Mouse (Mus musculus): ENCODE results near the gene Krtap3-2. TPM values are rescaled to one million over a fixed set of nuclear protein-coding genes. Genes with fewer than 3 reads are reported as not detected.
A peak's percentile ranks its signal among the peaks of the same experiment; 100 is the strongest.

Krtap3-2 gene
- polyA plus RNA-seq, 1 experiment, result not detected

DNA sequence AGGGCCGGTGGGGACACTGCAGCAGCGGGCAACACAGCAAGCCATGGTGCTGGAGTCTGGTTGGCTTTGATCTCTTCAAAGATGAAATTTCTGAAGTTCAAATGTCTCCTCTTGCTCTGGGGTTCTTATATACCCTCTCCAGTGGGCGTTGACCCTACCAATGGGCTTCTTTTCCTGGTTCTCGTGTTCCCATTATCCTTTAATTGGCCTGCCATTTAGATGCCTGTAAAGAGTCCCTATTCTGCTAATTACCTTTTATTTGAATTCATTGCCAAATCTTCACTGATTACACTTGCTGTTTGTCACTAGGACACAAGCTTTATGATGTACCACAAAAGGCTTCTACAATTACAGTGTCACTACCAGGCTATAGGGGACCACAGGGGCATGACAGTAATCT is 5.9 kb downstream of the Krtap3-2 start, which contains the start of gene Krtap3-3:
Gene Krtap3-3, minus strand, starts transcription at position 101 of the 400 bp plus-strand sequence.
- 53% methylated on average over 4 of the region's 4 CpGs for whole genome bisulfite sequencing
- no peak within 1 kb of the TSS for H3K27ac ChIP-seq (ENCODE audit: insufficient read depth, low read length)
- TF ChIP-seq POLR2A (IDR thresholded peaks at IDR 0.05; ENCODE audit: borderline replicate concordance, insufficient read depth, low read length), result no peak
- TF ChIP-seq CTCF (IDR thresholded peaks at IDR 0.05; ENCODE audit: borderline replicate concordance, insufficient read depth, low read depth, low read length), result no peak
- H3K27me3 ChIP-seq (ENCODE audit: control insufficient read depth, insufficient read depth, low read length), result no peaks in the 10 kb centered on the region
- H3K4me1 ChIP-seq (ENCODE audit: control insufficient read depth, insufficient read depth, low read length), result no peaks in the 10 kb centered on the region
- no peak for DNase-seq
- no peak within 1 kb of the TSS for H3K4me3 ChIP-seq (replicated peaks; ENCODE audit: insufficient read depth, low read depth, low read length)

GRCm38 (mm10) chr11:99547892-99548291 is 8.8 kb downstream of the Krtap3-2 start:
- DNase-seq, result no peak
- no peaks in the 10 kb centered on the region for H3K27me3 ChIP-seq (ENCODE audit: control insufficient read depth, insufficient read depth, low read length)
- no peak for TF ChIP-seq CTCF (IDR thresholded peaks at IDR 0.05; ENCODE audit: borderline replicate concordance, insufficient read depth, low read depth, low read length)
- no peak for TF ChIP-seq POLR2A (IDR thresholded peaks at IDR 0.05; ENCODE audit: borderline replicate concordance, insufficient read depth, low read length)
- H3K27ac ChIP-seq (ENCODE audit: insufficient read depth, low read length), result no peak overlapping the region
- H3K4me1 ChIP-seq (ENCODE audit: control insufficient read depth, insufficient read depth, low read length), result no peaks in the 10 kb centered on the region
- no peak overlapping the region for H3K4me3 ChIP-seq (replicated peaks; ENCODE audit: insufficient read depth, low read depth, low read length)

DNA sequence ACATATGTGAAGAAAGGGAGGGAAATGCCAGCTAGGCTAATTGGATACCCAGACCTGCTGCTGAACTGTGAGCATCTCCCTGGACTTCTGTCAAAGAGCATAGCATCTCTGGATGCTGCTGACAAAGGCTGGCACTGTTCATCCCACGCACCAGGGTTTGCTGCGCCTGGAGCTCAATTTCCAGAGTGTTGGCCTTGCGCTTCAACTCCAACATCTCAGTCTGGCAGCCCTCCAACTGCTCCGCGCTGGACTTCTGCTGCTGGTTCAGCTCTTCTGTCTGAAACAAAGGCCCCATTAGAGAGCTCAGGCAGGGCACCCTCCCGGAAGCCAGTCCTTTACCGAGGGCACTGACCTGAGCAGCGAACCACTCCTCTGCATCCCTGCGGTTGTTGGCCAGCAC is 16.9 kb downstream of the Krtap3-2 start:
- TF ChIP-seq POLR2A (IDR thresholded peaks at IDR 0.05; ENCODE audit: borderline replicate concordance, insufficient read depth, low read length) (no peak), CTCF (IDR thresholded peaks at IDR 0.05; ENCODE audit: borderline replicate concordance, insufficient read depth, low read depth, low read length) (no peak)
- H3K27ac ChIP-seq (ENCODE audit: insufficient read depth, low read length), result no peak overlapping the region
- WGBS, result 7% methylated on average over 9 of the region's 9 CpGs
- peaks cover 7% of the 10 kb centered on the region for H3K4me1 ChIP-seq (ENCODE audit: control insufficient read depth, insufficient read depth, low read length)
- peak; percentile 47 to 51 for DNase-seq
- no peaks in the 10 kb centered on the region for H3K27me3 ChIP-seq (ENCODE audit: control insufficient read depth, insufficient read depth, low read length)
- no peak overlapping the region for H3K4me3 ChIP-seq (replicated peaks; ENCODE audit: insufficient read depth, low read depth, low read length)

GRCm38 (mm10) chr11:99521288-99521860 is 35.3 kb downstream of the Krtap3-2 start, which contains the start of gene Krt39:
Gene Krt39 (minus strand): TSS chr11:99521338.
- WGBS, result 82% methylated on average over 13 of the region's 13 CpGs
- DNase-seq, result no peak
- no peak within 1 kb of the TSS for H3K4me3 ChIP-seq (replicated peaks; ENCODE audit: insufficient read depth, low read depth, low read length)
- TF ChIP-seq CTCF (IDR thresholded peaks at IDR 0.05; ENCODE audit: borderline replicate concordance, insufficient read depth, low read depth, low read length) (no peak), POLR2A (IDR thresholded peaks at IDR 0.05; ENCODE audit: borderline replicate concordance, insufficient read depth, low read length) (no peak)
- H3K27me3 ChIP-seq (ENCODE audit: control insufficient read depth, insufficient read depth, low read length), result no peaks in the 10 kb centered on the region; the same call in 1 of the 2 replicates
- no peak within 1 kb of the TSS for H3K27ac ChIP-seq (ENCODE audit: insufficient read depth, low read length)
- no peaks in the 10 kb centered on the region for H3K4me1 ChIP-seq (ENCODE audit: control insufficient read depth, insufficient read depth, low read length)

DNA sequence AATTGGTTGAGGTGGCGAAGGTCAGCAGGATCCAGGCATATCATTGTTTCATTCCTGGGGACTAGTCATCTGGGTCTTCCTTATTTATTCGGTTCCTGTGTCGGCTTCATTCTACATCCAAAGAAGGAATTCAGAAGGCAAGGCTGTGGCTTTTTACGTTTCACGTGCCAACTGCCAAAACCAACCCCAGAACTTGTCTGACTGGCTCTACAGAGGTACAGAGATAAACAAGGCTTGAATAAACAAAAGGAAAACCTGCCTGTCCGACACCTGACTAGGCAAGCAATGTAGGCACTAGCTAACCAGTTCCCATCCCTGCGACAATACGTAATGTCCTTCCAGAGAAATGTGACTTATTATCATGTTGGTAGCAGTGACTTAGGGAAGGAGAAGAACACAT is 42.6 kb downstream of the Krtap3-2 start:
- H3K4me1 ChIP-seq (ENCODE audit: control insufficient read depth, insufficient read depth, low read length), result no peaks in the 10 kb centered on the region
- 91% methylated on average over 8 of the region's 8 CpGs for WGBS
- H3K4me3 ChIP-seq (replicated peaks; ENCODE audit: insufficient read depth, low read depth, low read length), result no peak overlapping the region
- TF ChIP-seq POLR2A (IDR thresholded peaks at IDR 0.05; ENCODE audit: borderline replicate concordance, insufficient read depth, low read length) (no peak), CTCF (IDR thresholded peaks at IDR 0.05; ENCODE audit: borderline replicate concordance, insufficient read depth, low read depth, low read length) (no peak)
- no peak overlapping the region for H3K27ac ChIP-seq (ENCODE audit: insufficient read depth, low read length)
- DNase-seq, result no peak
- no peaks in the 10 kb centered on the region; the same call in 1 of the 2 replicates for H3K27me3 ChIP-seq (ENCODE audit: control insufficient read depth, insufficient read depth, low read length)

Other genes with a start within 250 kb of the Krtap3-2 start
- gene Krt25, start 233.9 kb downstream of the Krtap3-2 start, polyA plus RNA-seq (2012; rRNA removed), result 7.0 and 7.2 TPM in 2 replicates
- gene Krt26, start 218.9 kb downstream of the Krtap3-2 start, polyA plus RNA-seq (2012; rRNA removed), result 0.14 and 0.15 TPM in 2 replicates
- not detected in 2 replicates for gene Krt27, start 205.7 kb downstream of the Krtap3-2 start, polyA plus RNA-seq (2012; rRNA removed)
- gene Krt28, start 181.9 kb downstream of the Krtap3-2 start, polyA plus RNA-seq (2012; rRNA removed), result 2.5 and 2.6 TPM in 2 replicates
- gene Krt10, start 167.5 kb downstream of the Krtap3-2 start, polyA plus RNA-seq (2012; rRNA removed), result 11.9 and 12.6 TPM in 2 replicates
- 0.11 TPM in 1 of 2 replicates, not detected in the other for gene Krt12, start 134.6 kb downstream of the Krtap3-2 start, polyA plus RNA-seq (2012; rRNA removed)
- gene Krt20, start 118.7 kb downstream of the Krtap3-2 start, polyA plus RNA-seq (2012; rRNA removed), result not detected in 2 replicates
- 0.06 and 0.08 TPM in 2 replicates for gene Krt23, start 63.7 kb downstream of the Krtap3-2 start, polyA plus RNA-seq (2012; rRNA removed)
- gene Krt39, start 35.5 kb downstream of the Krtap3-2 start, polyA plus RNA-seq (2012; rRNA removed), result not detected in 2 replicates
- not detected in 2 replicates for gene Krt40, start 13.7 kb downstream of the Krtap3-2 start, polyA plus RNA-seq (2012; rRNA removed)
- gene Krtap3-3, start 6.0 kb downstream of the Krtap3-2 start, polyA plus RNA-seq (2012; rRNA removed), result not detected in 2 replicates
- not detected in 2 replicates for gene Gm11939, start 2.6 kb upstream of the Krtap3-2 start, polyA plus RNA-seq (2012; rRNA removed)
- gene Krtap3-1, start 9.8 kb upstream of the Krtap3-2 start, polyA plus RNA-seq (2012; rRNA removed), result not detected in 2 replicates
- not detected in 2 replicates for gene Krtap1-5, start 24.2 kb upstream of the Krtap3-2 start, polyA plus RNA-seq (2012; rRNA removed)
- not detected in 2 replicates for gene Krtap1-4, start 26.8 kb upstream of the Krtap3-2 start, polyA plus RNA-seq (2012; rRNA removed)
- gene Krtap1-3, start 34.5 kb upstream of the Krtap3-2 start, polyA plus RNA-seq (2012; rRNA removed), result not detected in 2 replicates
- gene Krtap9-3, start 41.3 kb upstream of the Krtap3-2 start, polyA plus RNA-seq (2012; rRNA removed), result not detected in 2 replicates
- gene Gm11938, start 46.5 kb upstream of the Krtap3-2 start, polyA plus RNA-seq (2012; rRNA removed), result not detected in 2 replicates
- gene Gm11937, start 53.3 kb upstream of the Krtap3-2 start, polyA plus RNA-seq (2012; rRNA removed), result not detected in 2 replicates
- not detected in 2 replicates for gene Krtap2-4, start 58.0 kb upstream of the Krtap3-2 start, polyA plus RNA-seq (2012; rRNA removed)
- not detected in 2 replicates for gene Gm11562, start 63.6 kb upstream of the Krtap3-2 start, polyA plus RNA-seq (2012; rRNA removed)
- not detected in 2 replicates for gene Krtap4-1, start 71.4 kb upstream of the Krtap3-2 start, polyA plus RNA-seq (2012; rRNA removed)
- not detected in 2 replicates for gene Krtap4-2, start 78.2 kb upstream of the Krtap3-2 start, polyA plus RNA-seq (2012; rRNA removed)
- gene Krtap4-7, start 87.2 kb upstream of the Krtap3-2 start, polyA plus RNA-seq (2012; rRNA removed), result not detected in 2 replicates
- gene Gm11555, start 93.4 kb upstream of the Krtap3-2 start, polyA plus RNA-seq (2012; rRNA removed), result not detected in 2 replicates
- gene Gm11563, start 102.1 kb upstream of the Krtap3-2 start, polyA plus RNA-seq (2012; rRNA removed), result not detected in 2 replicates
- not detected in 2 replicates for gene Krtap4-6, start 109.1 kb upstream of the Krtap3-2 start, polyA plus RNA-seq (2012; rRNA removed)
- gene Gm14190, start 133.9 kb upstream of the Krtap3-2 start, polyA plus RNA-seq (2012; rRNA removed), result not detected in 2 replicates
- not detected in 2 replicates for gene Gm14180, start 177.4 kb upstream of the Krtap3-2 start, polyA plus RNA-seq (2012; rRNA removed)
- gene Gm11595, start 216.1 kb upstream of the Krtap3-2 start, polyA plus RNA-seq (2012; rRNA removed), result not detected in 2 replicates
- not detected in 2 replicates for gene Krtap4-8, start 223.9 kb upstream of the Krtap3-2 start, polyA plus RNA-seq (2012; rRNA removed)
- gene Krtap4-9, start 228.3 kb upstream of the Krtap3-2 start, polyA plus RNA-seq (2012; rRNA removed), result not detected in 2 replicates
- not detected in 2 replicates for gene Gm11596, start 236.6 kb upstream of the Krtap3-2 start, polyA plus RNA-seq (2012; rRNA removed)
- not detected in 2 replicates for gene Gm11569, start 242.1 kb upstream of the Krtap3-2 start, polyA plus RNA-seq (2012; rRNA removed)
- gene Gm11554, start 247.6 kb upstream of the Krtap3-2 start, polyA plus RNA-seq (2012; rRNA removed), result not detected in 2 replicates

All from cerebellum, adult 2 months (tissue).